Mouse (Mus musculus): ENCODE measurements around the gene Ugt1a7c.

Gene Ugt1a7c

DNA sequence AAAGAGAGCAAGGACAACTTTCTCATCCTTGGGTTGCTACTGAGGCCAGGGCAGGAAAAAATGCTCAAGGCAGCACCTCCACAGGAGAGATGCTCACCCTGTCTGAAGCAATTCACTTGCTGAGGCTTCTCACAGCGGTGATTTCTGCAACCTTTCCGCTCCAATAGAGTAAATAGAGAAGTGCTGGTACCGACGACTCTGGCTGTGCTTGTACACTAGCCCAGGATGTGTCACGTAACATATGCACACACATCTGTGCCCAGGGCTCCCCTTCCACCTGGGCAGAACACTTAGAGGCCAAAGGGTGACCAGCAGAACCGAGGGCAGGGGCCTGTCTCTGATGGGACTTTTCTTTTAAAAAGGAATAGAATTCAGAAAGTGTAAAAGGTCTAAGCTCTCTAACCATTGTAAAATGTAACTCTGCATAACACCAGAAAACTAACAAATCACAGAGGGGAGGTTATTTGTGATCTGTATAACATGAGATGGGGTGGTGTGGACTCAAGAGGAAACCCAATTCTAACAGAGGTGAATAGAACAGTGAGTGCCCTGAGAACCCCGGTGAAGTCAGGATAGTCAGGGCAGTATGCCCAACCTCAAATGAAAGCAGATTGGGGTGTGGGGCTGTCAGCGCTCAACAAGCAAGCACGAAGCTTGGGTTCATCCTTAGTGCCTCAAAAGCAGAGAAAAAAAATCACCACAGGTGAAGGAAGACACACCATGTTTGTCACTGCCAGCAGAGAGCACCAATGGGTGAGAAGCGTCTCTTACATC lies 165.9 kb downstream of the Ugt1a7c start:
- DNase-seq (ENCODE audit: low read depth, low spot score), result no peak

DNA sequence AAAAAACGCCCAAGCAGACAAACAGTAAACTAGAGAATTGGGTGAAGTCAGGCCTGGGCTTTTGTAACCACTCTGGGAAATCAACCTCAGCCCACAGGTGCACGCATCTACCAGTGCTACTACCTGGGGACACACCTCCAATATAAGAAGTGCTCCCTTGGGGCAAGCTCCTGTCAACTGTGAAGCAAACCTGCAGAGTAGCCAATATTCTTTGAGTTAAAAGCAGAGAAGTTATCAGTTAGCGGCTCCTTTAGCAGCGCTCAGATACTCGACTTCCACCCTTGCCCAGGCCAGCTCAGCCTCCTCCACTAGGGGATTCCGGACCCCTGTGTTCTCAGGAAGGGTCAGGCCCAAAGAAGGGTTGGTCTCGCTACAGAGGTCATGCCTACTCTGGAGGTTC lies 166.8 kb downstream of the Ugt1a7c start:
- DNase-seq (ENCODE audit: low read depth, low spot score), result no peak

DNA sequence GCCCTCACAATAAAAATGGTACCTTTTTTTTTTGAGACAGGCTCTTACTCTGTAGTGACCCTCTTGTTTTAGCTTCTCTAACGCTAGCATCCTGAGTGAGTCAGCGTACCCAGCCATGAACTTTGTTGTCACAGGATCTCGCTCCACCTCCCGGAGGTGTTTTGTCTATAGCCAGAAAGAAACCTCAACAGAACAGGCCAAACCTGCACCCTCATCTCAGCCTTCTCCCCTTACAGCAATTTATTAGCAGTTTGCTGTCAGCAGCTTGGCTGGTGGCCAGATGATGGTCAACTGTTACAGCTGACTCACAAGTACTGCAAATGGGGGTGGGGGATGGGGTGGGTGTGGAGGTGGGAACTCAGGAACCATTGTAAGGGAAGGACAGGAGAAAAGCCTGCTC lies 167.4 kb downstream of the Ugt1a7c start:
- DNase-seq (ENCODE audit: low read depth, low spot score), result no peak

DNA sequence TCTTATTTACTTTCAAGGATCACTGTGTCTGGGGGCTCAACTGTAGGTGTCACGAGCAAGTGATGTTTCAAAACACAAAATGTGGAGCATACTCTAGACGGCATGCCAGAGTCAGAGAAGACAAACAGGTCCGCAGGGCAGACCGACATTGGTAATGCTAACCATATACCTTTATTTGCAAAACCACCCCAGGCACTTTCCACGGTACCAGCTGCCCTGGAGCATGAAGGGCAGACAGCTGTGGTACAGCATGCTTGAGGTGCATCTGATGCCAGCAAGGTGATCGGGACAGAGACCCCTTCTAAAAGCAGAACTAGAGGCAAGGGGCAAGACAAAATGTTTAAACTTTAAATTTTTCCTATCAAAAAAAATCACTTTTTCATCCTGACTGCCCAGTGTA lies 168.1 kb downstream of the Ugt1a7c start:
- DNase-seq (ENCODE audit: low read depth, low spot score), result no peak

DNA sequence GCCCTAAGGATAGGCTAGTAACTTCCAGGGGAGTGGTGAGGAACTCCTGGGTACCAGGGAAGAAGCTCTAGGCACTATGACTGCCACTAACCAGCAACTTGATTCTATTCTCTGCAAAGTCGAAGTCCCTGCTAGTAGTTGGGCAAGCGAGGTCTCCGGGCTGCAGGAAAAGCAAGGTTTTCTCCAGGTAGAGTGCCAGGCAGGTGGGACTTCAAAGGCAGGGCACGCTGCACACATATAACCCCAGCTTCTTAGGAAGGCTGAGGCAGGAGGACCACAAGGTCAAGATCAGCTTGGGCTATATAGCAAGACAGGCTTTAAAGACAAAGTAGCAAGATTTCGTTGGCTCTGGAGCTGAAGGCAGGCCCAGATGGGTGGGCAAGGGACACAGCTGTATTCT lies 168.9 kb downstream of the Ugt1a7c start:
- no peak for DNase-seq (ENCODE audit: low read depth, low spot score)

DNA sequence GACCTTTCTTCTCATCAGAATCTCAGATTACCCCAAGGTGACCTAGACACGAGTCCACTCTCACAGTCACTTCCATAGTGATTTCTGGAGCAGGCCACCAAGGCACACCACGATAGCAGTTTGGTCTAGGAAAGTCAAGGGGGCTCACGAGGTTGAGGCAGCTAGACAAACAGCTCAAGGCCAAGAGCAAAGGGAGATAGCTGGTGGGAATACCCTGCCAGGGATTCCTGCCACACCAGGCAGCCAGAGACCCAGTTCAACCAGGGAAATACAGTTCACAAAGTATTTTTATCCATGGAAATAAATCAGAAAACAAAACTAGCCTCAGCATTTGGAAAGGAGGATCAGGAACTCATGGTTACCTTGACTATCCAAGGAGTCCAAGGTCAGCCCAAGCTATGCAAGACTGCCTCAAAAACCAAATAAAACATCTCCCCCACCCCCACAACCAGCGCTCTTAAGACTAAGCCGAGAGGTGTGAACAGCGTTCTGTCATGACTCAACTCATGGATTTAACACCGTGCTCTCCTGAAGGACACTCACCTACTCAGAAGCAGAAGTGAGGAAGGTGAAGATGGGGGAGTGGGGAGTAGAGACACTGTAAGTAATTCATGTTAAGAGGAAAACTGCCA lies 169.5 kb downstream of the Ugt1a7c start:
- DNase-seq (ENCODE audit: low read depth, low spot score), result no peak

DNA sequence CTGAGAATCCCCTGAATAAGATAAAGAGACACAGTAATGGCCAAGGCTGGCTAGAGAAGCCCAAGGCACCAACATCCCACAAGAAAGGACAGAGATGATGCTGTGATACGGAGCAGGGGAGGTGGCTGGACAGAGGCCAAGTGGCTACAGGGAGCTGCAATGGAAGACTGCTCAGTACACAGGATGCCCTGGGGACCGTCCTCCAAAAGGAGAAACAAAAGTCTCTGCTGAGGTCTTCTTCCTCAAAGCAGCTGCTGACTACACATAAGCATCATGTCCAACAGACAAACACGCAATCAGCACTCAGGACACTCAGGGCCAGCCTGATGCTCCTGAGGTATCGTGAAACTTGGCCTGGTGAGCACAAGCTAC lies 170.0 kb downstream of the Ugt1a7c start:
- no peak for DNase-seq (ENCODE audit: low read depth, low spot score)

DNA sequence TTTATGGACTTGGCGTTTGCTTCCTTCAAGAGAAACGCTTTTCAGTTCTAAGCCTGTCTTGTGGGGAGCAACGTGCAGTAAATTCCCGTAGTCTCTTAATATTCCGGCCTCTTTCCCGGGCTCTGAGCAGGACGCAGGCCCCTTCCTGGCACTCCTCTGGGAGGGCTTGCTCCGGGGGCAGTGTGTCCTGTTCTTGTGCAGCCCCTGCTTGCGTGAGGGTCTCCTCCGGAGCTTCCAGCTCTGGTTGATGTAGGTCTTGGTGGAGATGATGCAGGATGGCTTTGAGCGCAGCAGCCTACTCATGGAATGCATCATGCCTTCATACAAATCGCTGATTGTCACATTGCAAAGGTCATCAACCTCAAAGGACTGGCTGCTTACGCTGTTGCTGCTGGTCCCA lies 171.3 kb downstream of the Ugt1a7c start:
- DNase-seq (ENCODE audit: low read depth, low spot score), result no peak

DNA sequence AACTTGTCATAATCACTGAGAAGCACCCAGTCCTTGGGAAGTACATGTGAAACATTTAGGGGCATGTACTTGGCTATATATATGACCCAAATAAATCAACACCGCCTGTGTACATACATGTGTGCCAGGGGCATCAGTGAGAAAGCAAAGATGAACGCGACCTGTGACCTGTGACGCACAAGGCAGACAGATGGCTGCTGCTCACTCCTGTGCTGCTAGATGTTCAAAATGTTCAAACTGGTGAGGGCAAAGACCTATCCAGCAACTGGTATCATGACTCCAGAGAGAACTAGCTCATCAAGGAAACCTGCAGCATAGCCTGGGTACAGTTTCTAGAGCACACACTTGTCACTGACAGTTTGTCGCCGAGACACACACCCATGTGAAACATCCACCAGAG lies 172.6 kb downstream of the Ugt1a7c start:
- no peak for DNase-seq (ENCODE audit: low read depth, low spot score)

DNA sequence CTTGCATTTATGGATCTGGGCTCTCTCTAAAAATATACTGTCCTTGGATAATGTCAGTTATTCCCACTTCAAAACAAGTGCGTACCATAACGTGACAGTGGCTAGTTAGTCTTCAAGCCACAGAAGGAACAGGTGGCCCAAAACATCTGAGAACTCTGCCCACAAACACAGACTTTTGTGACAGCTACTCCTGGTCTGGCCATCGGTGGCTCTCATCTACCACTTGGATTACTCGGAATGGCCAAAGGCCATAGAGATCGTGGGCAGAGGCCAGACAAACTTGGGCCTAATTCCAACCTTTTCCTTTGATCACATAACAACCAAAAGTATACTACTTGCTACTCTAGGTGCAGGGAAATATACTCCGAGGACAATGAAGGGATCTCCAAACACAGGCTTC lies 173.2 kb downstream of the Ugt1a7c start:
- DNase-seq (ENCODE audit: low read depth, low spot score), result no peak
